Mouse (Mus musculus): ENCODE results near the gene Il23r. TPM values are rescaled to one million over a fixed set of nuclear protein-coding genes. Genes with fewer than 3 reads are reported as not detected.

Gene Il23r
- polyA plus RNA-seq, 1 experiment from 2014 or later = not detected

- 69% methylated on average over 3 of the region's 3 CpGs for WGBS
- Histone ChIP-seq H3K9me3 (replicated peaks; ENCODE audit: low read length) (no peaks in the 10 kb centered on the region), H3K4me2 (ENCODE audit: low read length) (no peak overlapping the region), H3K4me1 (replicated peaks; ENCODE audit: insufficient read depth, low read length) (no peaks in the 10 kb centered on the region), H3K4me3 (replicated peaks; ENCODE audit: low read depth, low read length) (no peak overlapping the region), H3K36me3 (ENCODE audit: insufficient read depth, low read length) (no peaks in the 10 kb centered on the region), H3K27me3 (ENCODE audit: insufficient read depth, low read length) (no peaks in the 10 kb centered on the region), H3K9ac (ENCODE audit: low read depth, low read length) (no peak overlapping the region), H3K27ac (no peak overlapping the region)
- no peak for TF ChIP-seq CTCF (IDR thresholded peaks at IDR 0.05; ENCODE audit: low read depth)
- DNase-seq (ENCODE audit: low spot score) (no peak), ATAC-seq (replicated peaks; ENCODE audit: low FRiP score, low read depth) (no peak)
Observed at GRCm38 (mm10) chr6:67405281-67405682, 86.4 kb downstream of the Il23r start.

GRCm38 (mm10) chr6:67399551-67399950, 92.1 kb downstream of the Il23r start:
- Histone ChIP-seq H3K36me3 (ENCODE audit: insufficient read depth, low read length) (no peaks in the 10 kb centered on the region), H3K4me1 (replicated peaks; ENCODE audit: insufficient read depth, low read length) (no peaks in the 10 kb centered on the region), H3K27me3 (ENCODE audit: insufficient read depth, low read length) (no peaks in the 10 kb centered on the region), H3K4me2 (ENCODE audit: low read length) (no peak overlapping the region), H3K9me3 (replicated peaks; ENCODE audit: low read length) (no peaks in the 10 kb centered on the region), H3K4me3 (replicated peaks; ENCODE audit: low read depth, low read length) (no peak overlapping the region), H3K27ac (no peak overlapping the region), H3K9ac (ENCODE audit: low read depth, low read length) (no peak overlapping the region)
- ATAC-seq (replicated peaks; ENCODE audit: low FRiP score, low read depth) (no peak), DNase-seq (ENCODE audit: low spot score) (no peak)
- no peak for TF ChIP-seq CTCF (IDR thresholded peaks at IDR 0.05; ENCODE audit: low read depth)
- 35% methylated on average over 5 of the region's 5 CpGs for WGBS

- H3K4me2 ChIP-seq (ENCODE audit: low read length) = peak within 1 kb of the TSS; percentile 59
- H3K36me3 ChIP-seq (ENCODE audit: insufficient read depth, low read length) = no peaks in the 10 kb centered on the region
- no peak within 1 kb of the TSS for H3K27ac ChIP-seq
- DNase-seq (ENCODE audit: low spot score) (peak; percentile 1), ATAC-seq (replicated peaks; ENCODE audit: low FRiP score, low read depth) (0 out of 2 replicates have a peak, but pooled peaks have one; percentile 21)
- H3K9ac ChIP-seq (ENCODE audit: low read depth, low read length) = no peak within 1 kb of the TSS
- H3K9me3 ChIP-seq (replicated peaks; ENCODE audit: low read length) = no peaks in the 10 kb centered on the region
- WGBS = 2% methylated on average over 26 of the region's 26 CpGs
- H3K4me1 ChIP-seq (replicated peaks; ENCODE audit: insufficient read depth, low read length) = no peaks in the 10 kb centered on the region
- H3K27me3 ChIP-seq (ENCODE audit: insufficient read depth, low read length) = 0 out of 2 replicates have a peak, but pooled peaks cover 3% of the 10 kb centered on the region
- H3K4me3 ChIP-seq (replicated peaks; ENCODE audit: low read depth, low read length) = peak within 1 kb of the TSS; percentile 17; the same call in 1 of the 2 replicates
- no peak for TF ChIP-seq CTCF (IDR thresholded peaks at IDR 0.05; ENCODE audit: low read depth)
Observed at GRCm38 (mm10) chr6:67375982-67376391, 115.7 kb downstream of the Il23r start, which contains the start of gene Il12rb2. Il12rb2 (minus strand) TSS chr6:67376188.

Other genes starting within 250 kb of the Il23r start
- not detected in 2 replicates for gene Il12rb2, start 115.7 kb downstream of the Il23r start, polyA plus RNA-seq (2015; fragmentation: Nextera tagmentation; extraction: Ambion mirVana)
- 140 and 145 TPM in 2 replicates for gene Tacstd2, start 43.9 kb upstream of the Il23r start, polyA plus RNA-seq (2015; fragmentation: Nextera tagmentation; extraction: Ambion mirVana)

Data from kidney, postnatal 0 days (tissue).